Mouse (Mus musculus) heart, adult 2 months (tissue): ENCODE results near the gene Uchl4. TPM values are rescaled to one million over a fixed set of nuclear protein-coding genes. Genes with fewer than 3 reads are reported as not detected.
A peak's percentile ranks its signal among the peaks of the same experiment; 100 is the strongest.

Source experiments
- DNase-seq, 2 experiments: peaks; one replicate each; pipeline ENCODE4 v3.0.0; 2021
- H3K27ac ChIP-seq: fragments of 200-600 bp; 2 replicates; pipeline ENCODE4 v1.8.1; 2022
- H3K27me3 ChIP-seq: fragments of 200-500 bp; 2 replicates; pipeline ENCODE4 v1.6.1; 2012; ENCODE audit warnings: mild to moderate bottlenecking, low read length, inconsistent platforms, mixed read lengths; ENCODE audit not compliant: control insufficient read depth, insufficient read depth
- H3K36me3 ChIP-seq: fragments of 200-500 bp; 2 replicates; pipeline ENCODE4 v1.6.1; 2012; ENCODE audit warnings: low read length, inconsistent platforms; ENCODE audit not compliant: control insufficient read depth, insufficient read depth
- H3K4me1 ChIP-seq: fragments of 200-500 bp; 2 replicates; pipeline ENCODE4 v1.6.1; 2011; ENCODE audit warnings: low read length; ENCODE audit not compliant: control insufficient read depth, insufficient read depth
- H3K4me3 ChIP-seq: fragments of 200-600 bp; 2 replicates; pipeline ENCODE4 v1.8.1; 2022
- H3K79me2 ChIP-seq: fragments of 200-500 bp; replicated peaks from 2 replicates; pipeline ENCODE4 v1.6.1; 2012; ENCODE audit warnings: mild to moderate bottlenecking, inconsistent platforms, low read length, moderate library complexity, mixed read lengths; ENCODE audit not compliant: control insufficient read depth, insufficient read depth
- H3K9ac ChIP-seq: fragments of 200-500 bp; 2 replicates; pipeline ENCODE4 v1.6.1; 2012; ENCODE audit warnings: low read depth, mild to moderate bottlenecking, control low read depth, inconsistent platforms, low read length, mixed read lengths
- CTCF ChIP-seq: fragments of 200-600 bp; IDR thresholded peaks from 2 replicates; pipeline ENCODE4 v1.8.1; 2022; ENCODE audit warnings: antibody characterized with exemption, mild to moderate bottlenecking, moderate library complexity
- EP300 ChIP-seq: fragments of 200-500 bp; IDR thresholded peaks from 2 replicates; pipeline ENCODE4 v1.6.1; 2011; ENCODE audit warnings: low read depth, low read length, control low read depth; ENCODE audit not compliant: insufficient read depth
- POLR2A ChIP-seq: fragments of 200-500 bp; IDR thresholded peaks from 2 replicates; pipeline ENCODE4 v1.6.1; 2011; ENCODE audit warnings: mild to moderate bottlenecking, low read depth, low read length, control low read depth; ENCODE audit not compliant: insufficient read depth
- WGBS: fragments of 180-500 bp; shearing (Covaris S2); methylation state at CpG from one replicate; pipeline ENCODE4 v1.1.7; 2018; 5-methylcytosine and 5-hydroxymethylcytosine counted together
- intact Hi-C: fragments of 180-260 bp; cut with DNase I; formaldehyde crosslinking; loops from one replicate; pipeline ENCODE4 v1.15.1; 2025
- polyA plus RNA-seq: library from polyadenylated mRNA; depleted of rRNA; stranded (reverse); fragments of >200 nt; gene quantifications from 2 replicates; pipeline ENCODE4 v1.2.3, GENCODE M21; 2012
- total RNA-seq, 2 experiments: library from RNA; stranded (reverse); gene quantifications; 2 replicates each; pipeline ENCODE4 v1.2.3; 2021

Gene Uchl4
- total and polyA plus RNA-seq, 3 experiments: 0.21 to 2.4 (median 2.3) TPM

DNA sequence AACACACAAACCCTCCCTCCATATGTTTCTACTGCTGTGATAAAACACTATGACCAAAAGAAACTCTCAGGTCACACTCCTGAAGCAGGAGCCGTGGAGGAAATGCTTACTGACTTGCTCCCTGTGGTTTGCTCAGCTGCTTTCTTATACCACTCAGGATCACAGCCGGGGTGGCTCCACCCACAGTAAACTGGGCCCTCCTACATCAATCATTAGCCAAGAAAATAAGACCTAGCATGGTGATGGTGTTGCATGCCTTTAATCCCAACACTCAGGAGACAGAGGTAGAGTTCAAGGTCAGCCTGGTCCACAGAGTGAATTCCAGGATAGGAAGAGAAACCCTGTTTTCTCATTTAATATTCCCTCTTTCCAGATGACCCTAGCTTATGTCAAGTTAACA lies 35.1 kb upstream of the Uchl4 start:
- H3K4me3 ChIP-seq: no peak overlapping the region
- H3K79me2 ChIP-seq: no peaks in the 10 kb centered on the region
- no peak overlapping the region for H3K9ac ChIP-seq
- no peak for DNase-seq
- H3K27me3 ChIP-seq: no peaks in the 10 kb centered on the region
- TF ChIP-seq POLR2A (no peak), CTCF (no peak), EP300 (no peak)
- H3K36me3 ChIP-seq: no peaks in the 10 kb centered on the region; the same call in 1 of the 2 replicates
- intact Hi-C loops: no loop called here
- 73% methylated on average over 2 of the region's 2 CpGs for WGBS
- H3K4me1 ChIP-seq: no peaks in the 10 kb centered on the region
- no peak overlapping the region for H3K27ac ChIP-seq

DNA sequence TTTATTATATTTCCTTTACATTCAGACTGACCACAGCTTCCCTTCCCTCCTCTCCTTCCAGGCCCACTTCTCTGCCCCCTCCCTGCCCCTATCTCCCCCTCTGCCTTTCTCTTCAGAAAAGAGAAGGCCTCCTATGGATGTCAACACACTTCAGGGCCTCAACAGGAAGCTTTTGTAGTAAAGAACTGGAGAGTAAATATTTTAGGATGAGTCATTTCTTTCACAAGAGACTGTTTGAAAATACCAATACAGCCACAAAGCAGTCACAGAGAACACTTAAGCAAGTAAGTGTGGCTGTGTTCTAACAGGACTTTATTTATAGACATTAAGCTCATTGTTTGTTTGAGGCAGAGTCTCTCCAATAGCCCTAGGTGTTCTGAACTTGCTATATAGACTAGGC lies 32.7 kb upstream of the Uchl4 start:
- H3K9ac ChIP-seq: no peak overlapping the region
- no peak overlapping the region for H3K27ac ChIP-seq
- intact Hi-C loops: no loop called here
- DNase-seq: no peak
- TF ChIP-seq POLR2A: no peak
- no peak for TF ChIP-seq CTCF
- peaks cover 5% of the 10 kb centered on the region for H3K36me3 ChIP-seq
- no peaks in the 10 kb centered on the region for H3K4me1 ChIP-seq
- H3K79me2 ChIP-seq: no peaks in the 10 kb centered on the region
- no peak overlapping the region for H3K4me3 ChIP-seq
- H3K27me3 ChIP-seq: no peaks in the 10 kb centered on the region

DNA sequence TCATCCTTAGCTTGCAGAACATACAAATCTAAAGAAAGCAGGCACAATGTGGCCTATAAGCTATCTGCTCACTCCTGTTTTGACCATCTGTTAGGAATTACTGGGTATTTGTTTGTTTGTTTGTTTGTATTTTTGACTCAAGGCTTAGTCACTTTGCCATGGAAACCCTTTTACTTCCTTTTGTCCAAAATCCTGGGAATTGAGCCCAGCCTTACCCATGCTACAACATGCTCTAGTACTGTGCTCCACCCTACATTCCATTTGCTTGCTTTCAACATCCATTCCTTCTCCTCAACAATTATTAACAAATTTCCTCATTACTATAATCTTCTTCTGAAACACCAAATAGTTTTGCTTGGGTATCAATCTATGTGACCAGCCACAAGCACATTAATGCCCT lies 32.1 kb upstream of the Uchl4 start:
- Histone ChIP-seq H3K27ac (no peak overlapping the region), H3K9ac (no peak overlapping the region), H3K36me3 (peaks cover 5% of the 10 kb centered on the region), H3K4me3 (no peak overlapping the region), H3K79me2 (no peaks in the 10 kb centered on the region), H3K4me1 (no peaks in the 10 kb centered on the region), H3K27me3 (no peaks in the 10 kb centered on the region)
- TF ChIP-seq CTCF (no peak), POLR2A (no peak), EP300 (no peak)
- no peak for DNase-seq
- intact Hi-C loops: no loop called here

DNA sequence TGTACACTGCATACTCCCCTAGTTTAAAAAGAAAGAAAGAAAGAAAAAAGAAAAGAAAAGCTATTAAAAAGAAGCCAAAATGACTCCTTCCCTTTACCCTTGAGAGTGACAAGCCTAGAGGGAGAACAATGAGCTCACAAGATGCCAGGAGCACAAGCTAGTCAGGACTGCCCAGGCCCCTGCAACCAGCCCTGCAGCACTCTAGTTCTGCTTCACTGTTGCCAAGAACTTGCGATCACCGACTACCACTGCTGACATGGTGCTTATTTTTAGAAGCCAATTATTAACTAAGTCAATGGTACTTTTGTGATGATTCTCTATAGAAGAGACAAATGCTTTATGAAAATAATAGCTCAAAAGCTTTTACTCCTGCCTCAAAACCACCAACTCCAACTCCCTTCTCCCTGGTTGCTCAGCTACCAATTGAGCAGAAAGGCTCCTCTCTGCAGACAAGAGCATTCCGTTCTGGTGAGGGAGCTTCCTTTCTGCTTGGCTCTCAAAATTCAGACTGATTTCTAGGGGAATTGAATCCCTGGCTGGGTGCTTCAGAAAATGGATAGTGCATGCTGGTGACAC lies 27.4 kb upstream of the Uchl4 start:
- no peaks in the 10 kb centered on the region for H3K4me1 ChIP-seq
- WGBS: 48% methylated on average over 3 of the region's 3 CpGs
- peaks cover 5% of the 10 kb centered on the region for H3K36me3 ChIP-seq
- H3K27me3 ChIP-seq: no peaks in the 10 kb centered on the region
- TF ChIP-seq POLR2A (no peak), EP300 (no peak), CTCF (no peak)
- intact Hi-C loops: no loop called here
- no peak overlapping the region for H3K4me3 ChIP-seq
- no peak overlapping the region for H3K9ac ChIP-seq
- peak in 1 of 2 experiments; percentile 21 for DNase-seq
- no peak overlapping the region for H3K27ac ChIP-seq
- H3K79me2 ChIP-seq: no peaks in the 10 kb centered on the region

DNA sequence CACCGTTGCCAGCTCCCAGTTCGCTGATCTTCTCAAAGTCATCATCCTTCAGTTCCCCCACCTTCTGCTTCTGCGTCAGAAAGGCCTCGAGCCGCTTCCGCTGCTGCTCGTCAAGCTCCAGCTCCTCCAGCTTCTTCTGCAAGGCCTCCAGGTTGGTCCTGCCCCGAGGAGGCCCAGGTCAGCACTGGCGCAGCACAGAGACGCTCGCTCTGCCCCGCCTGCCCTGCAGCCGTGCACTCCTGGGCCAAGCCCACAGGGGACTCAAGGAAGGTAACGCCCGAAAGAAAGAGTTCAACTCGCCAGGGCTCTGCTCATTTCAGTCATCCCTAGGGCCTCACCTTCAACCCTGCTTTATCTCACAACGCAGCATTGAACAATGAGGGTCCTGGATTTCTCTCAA lies 20.5 kb upstream of the Uchl4 start:
- no peak overlapping the region for H3K27ac ChIP-seq
- 93% methylated on average over 17 of the region's 17 CpGs for WGBS
- H3K27me3 ChIP-seq: no peaks in the 10 kb centered on the region
- no peak overlapping the region for H3K4me3 ChIP-seq
- no peaks in the 10 kb centered on the region; the same call in none of the 2 replicates for H3K4me1 ChIP-seq
- TF ChIP-seq POLR2A (no peak), CTCF (no peak), EP300 (no peak)
- no peaks in the 10 kb centered on the region; the same call in 1 of the 2 replicates for H3K36me3 ChIP-seq
- no peak for DNase-seq
- no peak overlapping the region for H3K9ac ChIP-seq
- peaks cover 9% of the 10 kb centered on the region for H3K79me2 ChIP-seq
- intact Hi-C loops: no loop called here

DNA sequence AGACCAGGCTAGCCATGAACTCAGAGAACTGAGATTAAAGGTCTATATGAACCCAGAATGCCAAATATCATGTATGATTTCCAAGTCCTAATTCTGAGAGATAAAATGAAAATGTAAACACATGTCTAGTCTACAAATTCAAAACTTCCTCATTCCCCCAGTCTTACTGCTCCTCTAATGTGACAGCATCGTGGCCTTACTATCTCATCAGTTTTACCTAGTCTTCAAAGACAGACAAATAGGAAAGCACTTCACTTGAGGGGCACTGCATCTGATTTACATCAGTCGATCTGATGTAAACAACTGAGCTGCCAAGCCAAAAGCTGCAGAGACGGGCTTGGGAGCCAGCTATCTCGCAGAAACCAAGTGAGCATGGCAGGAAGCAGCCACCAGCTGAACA lies 18.9 kb upstream of the Uchl4 start:
- H3K9ac ChIP-seq: no peak overlapping the region
- no peaks in the 10 kb centered on the region for H3K27me3 ChIP-seq
- no peaks in the 10 kb centered on the region; the same call in none of the 2 replicates for H3K4me1 ChIP-seq
- H3K79me2 ChIP-seq: peaks cover 9% of the 10 kb centered on the region
- no peak overlapping the region for H3K4me3 ChIP-seq
- 65% methylated on average over 4 of the region's 4 CpGs for WGBS
- TF ChIP-seq CTCF: no peak
- no peak for TF ChIP-seq POLR2A
- no peak for TF ChIP-seq EP300
- no peak overlapping the region for H3K27ac ChIP-seq
- no peaks in the 10 kb centered on the region; the same call in 1 of the 2 replicates for H3K36me3 ChIP-seq
- DNase-seq: no peak
- intact Hi-C loops: no loop called here
